9 mouse cellular contexts compared by ENCODE assay signal in the genomic region with DNA sequence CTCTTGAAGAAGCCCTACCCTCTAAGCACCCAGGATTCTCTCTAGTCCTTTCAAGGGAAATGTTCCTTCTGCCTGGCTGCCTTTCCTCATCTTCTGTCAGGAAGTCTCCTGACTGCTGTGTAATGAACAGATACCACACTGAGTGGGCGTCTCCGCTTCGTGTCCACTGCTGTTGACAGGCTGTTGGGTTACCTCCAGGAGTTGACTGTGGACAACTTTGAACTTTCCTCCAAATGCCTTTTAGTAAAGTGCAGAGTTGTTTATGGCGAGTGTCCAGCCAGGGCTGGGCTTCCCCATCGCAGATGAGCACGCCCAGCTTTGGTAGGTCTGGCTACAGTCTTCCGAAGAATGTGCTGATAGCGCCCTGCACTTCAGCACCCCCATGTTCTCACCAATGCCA. TPM values are rescaled to one million over a fixed set of nuclear protein-coding genes. Genes with fewer than 3 reads are reported as not detected.
DNase-seq lines count a peak whose midpoint lies in the region.
"Had no signal": no experiment of that assay in that cellular context is flagged by ENCODE, and none has a peak within 500 bp of the region (broad histone marks: within the 10 kb centered on the region; RNA-seq: fewer than 3 reads in every experiment).

No protein-coding gene starts in this region.

- intact Hi-C loops in left cerebral cortex, postnatal 4 days (cut with DNase I) = no loop called here

- DNase-seq in adrenal gland, postnatal 14 days = peak; percentile 50
- no peak for DNase-seq in adrenal gland, adult 18-20 months (ENCODE audit: low spot score in 2 of 2)
- DNase-seq in 3134 (ENCODE audit: extremely low read depth, insufficient read length, low spot score) = peak; percentile 62
- peak; percentile 68 to 84 for DNase-seq in heart, adult 9 months (ENCODE audit: low spot score in 2 of 2)
- peak; percentile 88 for DNase-seq in heart, postnatal 4 days
- DNase-seq in left cerebral cortex, postnatal 4 days = no peak
- DNase-seq in testis, postnatal 14 days (ENCODE audit: low spot score) = no peak
- no peak for DNase-seq in right cerebral cortex, adult 18-20 months
- DNase-seq: kidney, adult 2 months had no signal

RNA-seq across cellular contexts. Expression of a gene that starts 13.0 kb away (rescaled TPM):
- 39.3 and 51.3 TPM in 2 replicates for total RNA-seq in adrenal gland, postnatal 14 days (2021)
- 10 to 100 TPM; 43.2 to 60.8 TPM for total RNA-seq in adrenal gland, adult 18-20 months (2021)
- 10 to 100 TPM; 57.1 to 58.3 TPM for total RNA-seq in heart, postnatal 4 days (2021)
- total RNA-seq in left cerebral cortex, postnatal 4 days (2021) = 100 to 1,000 TPM; 306 to 315 TPM

Comparison
In these comparisons a context has a peak if more than half of its experiments do, and no peak if none do; other contexts are left out.
1. DNase-seq: peak in adrenal gland, postnatal 14 days (single experiment), 3134 (single experiment), heart, adult 9 months (2 of 2) and heart, postnatal 4 days (single experiment); none in adrenal gland, adult 18-20 months (0 of 2), left cerebral cortex, postnatal 4 days (single experiment), testis, postnatal 14 days (single experiment) and right cerebral cortex, adult 18-20 months (single experiment).